Mouse (Mus musculus) MEL (cell line): ENCODE results near the gene 1110065P20Rik. TPM values are rescaled to one million over a fixed set of nuclear protein-coding genes. Genes with fewer than 3 reads are reported as not detected.

Experiments
- DNase-seq: peaks from one replicate; pipeline ENCODE4 v3.0.0; 2011; ENCODE audit warnings: low read depth, low spot score
- H3K27ac ChIP-seq: 2 replicates; pipeline ENCODE4 v1.5.1; 2012; ENCODE audit warnings: low read depth, mild to moderate bottlenecking, control low read depth, low read length, moderate library complexity; ENCODE audit not compliant: control insufficient read depth
- H3K27me3 ChIP-seq, 2 experiments: fragments of 150-350 bp in 1 of 2; sonication (generic) in 1 of 2; 2 replicates each; pipeline ENCODE4 v1.6.1; 2012; ENCODE audit warnings: low read length in 2 of 2, mild to moderate bottlenecking in 2 of 2, improper control_type of control experiment in 1 of 2, moderate library complexity in 1 of 2; ENCODE audit not compliant: insufficient read depth in 2 of 2, control insufficient read depth in 1 of 2
- H3K36me3 ChIP-seq, 2 experiments: 2 replicates each; pipeline ENCODE4 v1.6.1; 2012 to 2014; ENCODE audit warnings: low read length in 2 of 2, improper control_type of control experiment in 1 of 2, inconsistent platforms in 1 of 2, mild to moderate bottlenecking in 1 of 2; ENCODE audit not compliant: insufficient read depth in 2 of 2, control insufficient read depth in 1 of 2
- H3K4me1 ChIP-seq, 2 experiments: fragments of 150-350 bp in 1 of 2; sonication (generic) in 1 of 2; 2 replicates each; pipeline ENCODE4 v1.6.1; 2012; ENCODE audit warnings: low read length in 2 of 2, improper control_type of control experiment in 1 of 2, mild to moderate bottlenecking in 1 of 2; ENCODE audit not compliant: insufficient read depth in 2 of 2, control insufficient read depth in 1 of 2
- H3K4me3 ChIP-seq, 2 experiments: fragments of 150-350 bp in 1 of 2; sonication (generic) in 1 of 2; 2 replicates each; pipeline ENCODE4 v1.5.1; 2012; ENCODE audit warnings: low read depth in 2 of 2, low read length in 2 of 2, mild to moderate bottlenecking in 2 of 2, moderate library complexity in 2 of 2, control low read depth in 1 of 2, improper control_type of control experiment in 1 of 2; ENCODE audit not compliant: control insufficient read depth in 1 of 2, insufficient read depth in 1 of 2
- H3K79me2 ChIP-seq: 2 replicates; pipeline ENCODE4 v1.6.1; 2012; ENCODE audit warnings: mild to moderate bottlenecking, low read length, moderate library complexity; ENCODE audit not compliant: control insufficient read depth, poor library complexity, insufficient read depth
- H3K9ac ChIP-seq: 2 replicates; pipeline ENCODE4 v1.6.1; 2012; ENCODE audit warnings: low read depth, mild to moderate bottlenecking, control low read depth, low read length, moderate library complexity; ENCODE audit not compliant: control insufficient read depth, poor library complexity, severe bottlenecking
- H3K9me3 ChIP-seq: fragments of 150-350 bp; sonication (generic); replicated peaks from 2 replicates; pipeline ENCODE4 v1.6.1; 2012; ENCODE audit warnings: mild to moderate bottlenecking, low read length, improper control_type of control experiment, moderate library complexity; ENCODE audit not compliant: insufficient read depth
- BHLHE40 ChIP-seq: IDR thresholded peaks from 2 replicates; pipeline ENCODE4 v1.6.1; 2012; ENCODE audit warnings: low read depth, mild to moderate bottlenecking, inconsistent platforms, low read length, improper control_type of control experiment, borderline replicate concordance
- CHD1 ChIP-seq: IDR thresholded peaks from 2 replicates; pipeline ENCODE4 v1.6.1; 2012; ENCODE audit warnings: low read depth, mild to moderate bottlenecking, inconsistent platforms, low read length, improper control_type of control experiment
- CHD2 ChIP-seq: IDR thresholded peaks from 2 replicates; pipeline ENCODE4 v1.6.1; 2011; ENCODE audit warnings: low read length, improper control_type of control experiment
- CTCF ChIP-seq, 3 experiments: IDR thresholded peaks in 2 of 3; conservative IDR thresholded peaks in 1 of 3; 2 replicates each; pipeline ENCODE4 v1.5.1; 2011 to 2012; ENCODE audit warnings: low read length in 3 of 3, low read depth in 2 of 3, mild to moderate bottlenecking in 2 of 3, improper control_type of control experiment in 1 of 3, inconsistent platforms in 1 of 3, mixed read lengths in 1 of 3, moderate library complexity in 1 of 3; ENCODE audit not compliant: control insufficient read depth in 1 of 3, insufficient read depth in 1 of 3, poor library complexity in 1 of 3, severe bottlenecking in 1 of 3
- E2F4 ChIP-seq: IDR thresholded peaks from 2 replicates; pipeline ENCODE4 v1.6.1; 2011; ENCODE audit warnings: low read depth, low read length, improper control_type of control experiment, borderline replicate concordance
- ETS1 ChIP-seq: IDR thresholded peaks from 2 replicates; pipeline ENCODE4 v1.6.1; 2012; ENCODE audit warnings: low read depth, mild to moderate bottlenecking, inconsistent platforms, low read length, improper control_type of control experiment, moderate library complexity
- HCFC1 ChIP-seq: IDR thresholded peaks from 2 replicates; pipeline ENCODE4 v1.6.1; 2012; ENCODE audit warnings: low read depth, mild to moderate bottlenecking, inconsistent platforms, low read length, improper control_type of control experiment, moderate library complexity
- JUND ChIP-seq: IDR thresholded peaks from 2 replicates; pipeline ENCODE4 v1.6.1; 2011; ENCODE audit warnings: low read depth, mild to moderate bottlenecking, improper control_type of control experiment, low read length
- MAFK ChIP-seq: IDR thresholded peaks from 2 replicates; pipeline ENCODE4 v1.6.1; 2011; ENCODE audit warnings: low read depth, mild to moderate bottlenecking, low read length, improper control_type of control experiment, borderline replicate concordance
- POLR2A ChIP-seq, 2 experiments: IDR thresholded peaks; 2 replicates each; pipeline ENCODE4 v1.6.1; 2011 to 2012; ENCODE audit warnings: low read length in 2 of 2, mild to moderate bottlenecking in 2 of 2, control low read depth in 1 of 2, improper control_type of control experiment in 1 of 2, low read depth in 1 of 2, moderate library complexity in 1 of 2; ENCODE audit not compliant: control insufficient read depth in 1 of 2, insufficient read depth in 1 of 2, poor library complexity in 1 of 2
- POLR2AphosphoS2 ChIP-seq: IDR thresholded peaks from 2 replicates; pipeline ENCODE4 v1.6.1; 2011; ENCODE audit warnings: low read length, improper control_type of control experiment
- POLR2AphosphoS5 ChIP-seq: IDR thresholded peaks from 2 replicates; pipeline ENCODE4 v1.6.1; 2012; ENCODE audit warnings: low read depth, borderline replicate concordance, mild to moderate bottlenecking, inconsistent platforms, low read length, moderate library complexity, mixed read lengths
- SIN3A ChIP-seq: IDR thresholded peaks from 2 replicates; pipeline ENCODE4 v1.6.1; 2012; ENCODE audit warnings: low read length, improper control_type of control experiment, inconsistent platforms
- TCF12 ChIP-seq: IDR thresholded peaks from 2 replicates; pipeline ENCODE4 v1.6.1; 2014; ENCODE audit warnings: low read depth, mild to moderate bottlenecking, inconsistent platforms, low read length, improper control_type of control experiment, moderate library complexity
- UBTF ChIP-seq: IDR thresholded peaks from 2 replicates; pipeline ENCODE4 v1.6.1; 2012; ENCODE audit warnings: low read depth, mild to moderate bottlenecking, inconsistent platforms, low read length, improper control_type of control experiment, moderate library complexity, borderline replicate concordance; ENCODE audit not compliant: insufficient read depth
- ZKSCAN1 ChIP-seq: IDR thresholded peaks from 2 replicates; pipeline ENCODE4 v1.6.1; 2012; ENCODE audit warnings: low read depth, mild to moderate bottlenecking, inconsistent platforms, low read length, improper control_type of control experiment, moderate library complexity
- ZMIZ1 ChIP-seq: IDR thresholded peaks from 2 replicates; pipeline ENCODE4 v1.6.1; 2012; ENCODE audit warnings: low read depth, mild to moderate bottlenecking, inconsistent platforms, low read length, improper control_type of control experiment, moderate library complexity
- polyA plus RNA-seq, 2 experiments: library from polyadenylated mRNA; stranded (reverse) in 1 of 2; unstranded in 1 of 2; fragments of >175 nt in 1 of 2; fragments of >200 nt in 1 of 2; gene quantifications; 2 replicates each; pipeline versions ENCODE4 v1.2.1 to v1.2.4; 2012; ENCODE audit warnings: low replicate concordance in 2 of 2, low read depth in 1 of 2; ENCODE audit not compliant: insufficient read length in 2 of 2, insufficient read depth in 1 of 2, missing spikeins in 1 of 2
- total RNA-seq: library from RNA; depleted of rRNA; stranded (reverse); fragments of 300-350 nt; gene quantifications from 2 replicates; pipeline ENCODE4 v1.2.3, GENCODE M21; 2012

The 1110065P20Rik gene
- total and polyA plus RNA-seq, 3 experiments, result 43.4 to 50.9 TPM; not detected in 1

DNA sequence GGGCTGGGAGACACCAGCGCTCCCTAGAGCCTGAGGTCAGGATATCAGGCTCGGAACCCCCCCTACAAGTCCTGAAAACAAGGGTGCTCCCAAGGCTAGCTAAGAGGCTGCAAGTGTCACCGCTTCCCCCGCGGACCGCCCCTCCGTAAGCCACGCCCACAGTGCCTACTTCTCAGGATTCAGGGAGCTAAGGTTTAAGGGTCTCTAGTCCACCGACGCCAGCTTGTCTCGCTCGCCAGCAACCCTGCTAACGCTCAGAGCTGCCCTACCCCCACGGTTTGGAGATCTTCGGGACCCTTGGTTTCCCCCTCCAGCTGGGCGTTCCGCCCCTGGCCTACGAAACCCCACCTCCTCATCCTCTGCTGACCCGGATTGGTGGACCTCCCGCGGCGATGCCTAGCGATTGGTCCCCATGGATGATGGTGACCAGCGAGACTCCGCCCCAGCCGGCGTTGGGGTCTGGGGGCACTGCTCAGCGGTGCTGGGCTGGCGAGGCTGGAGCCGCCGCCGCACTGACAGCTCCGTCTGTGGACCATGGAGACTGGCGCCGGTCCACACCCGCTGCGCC, 30.4 kb upstream of the 1110065P20Rik start:
- H3K79me2 ChIP-seq, result no peaks in the 10 kb centered on the region
- no peaks in the 10 kb centered on the region for H3K4me1 ChIP-seq
- H3K9me3 ChIP-seq, result no peaks in the 10 kb centered on the region
- no peak for DNase-seq
- TF ChIP-seq ETS1 (no peak), POLR2AphosphoS2 (no peak), HCFC1 (no peak), SIN3A (no peak), CHD2 (no peak), CTCF (IDR thresholded peaks at IDR 0.05 in 2 of 3, conservative IDR thresholded peaks at IDR 0.05 in 1 of 3; ENCODE audit: control insufficient read depth in 1 of 3, insufficient read depth in 1 of 3, low read depth in 2 of 3, low read length in 3 of 3, poor library complexity in 1 of 3, severe bottlenecking in 1 of 3) (no peak), POLR2A (IDR thresholded peaks at IDR 0.05; ENCODE audit: control insufficient read depth in 1 of 2, insufficient read depth in 1 of 2, low read depth in 1 of 2, low read length in 2 of 2, poor library complexity in 1 of 2) (no peak), ZMIZ1 (no peak), MAFK (no peak), POLR2AphosphoS5 (no peak), TCF12 (no peak)
- no peaks in the 10 kb centered on the region for H3K27me3 ChIP-seq
- H3K27ac ChIP-seq, result no peak overlapping the region
- no peak overlapping the region for H3K9ac ChIP-seq
- H3K4me3 ChIP-seq, result no peak overlapping the region
- H3K36me3 ChIP-seq, result no peaks in the 10 kb centered on the region

- H3K27ac ChIP-seq, result no peak within 1 kb of the TSS
- DNase-seq, result no peak
- H3K4me3 ChIP-seq, result no peak within 1 kb of the TSS
- no peaks in the 10 kb centered on the region for H3K27me3 ChIP-seq
- no peak within 1 kb of the TSS for H3K9ac ChIP-seq
- no peaks in the 10 kb centered on the region for H3K4me1 ChIP-seq
- no peak for TF ChIP-seq POLR2A (IDR thresholded peaks at IDR 0.05; ENCODE audit: control insufficient read depth in 1 of 2, insufficient read depth in 1 of 2, low read depth in 1 of 2, low read length in 2 of 2, poor library complexity in 1 of 2)
- TF ChIP-seq BHLHE40, result no peak
- no peak for TF ChIP-seq CHD1
- TF ChIP-seq UBTF, result no peak
- no peak for TF ChIP-seq ZKSCAN1
- TF ChIP-seq E2F4, result no peak
- TF ChIP-seq JUND, result no peak
- H3K9me3 ChIP-seq, result no peaks in the 10 kb centered on the region
- H3K79me2 ChIP-seq, result no peaks in the 10 kb centered on the region
- H3K36me3 ChIP-seq, result no peaks in the 10 kb centered on the region
These were observed 29.6 kb upstream of the 1110065P20Rik start, which contains the start of gene Epha10 for GRCm38 (mm10) chr4:124880599-124880998. Gene Epha10, plus strand, starts transcription at chr4:124880899.
